Mouse (Mus musculus): Measurements from ENCODE around the gene Parg. TPM values are rescaled to one million over a fixed set of nuclear protein-coding genes. Genes with fewer than 3 reads are reported as not detected.

Parg gene
- 100 to 1,000 TPM in 25 of 26 experiments, 10 to 100 TPM in 1; 82.9 to 258 (median 164) TPM for total RNA-seq (2018; cell fraction: chromatin; rRNA removed)
- 10 to 100 TPM; 19.7 to 36.8 (median 28.8) TPM for total RNA-seq (2018; cell fraction: cytosol; rRNA removed)
- total RNA-seq (2018; cell fraction: nucleus; rRNA removed), result 100 to 1,000 TPM in 5 of 26 experiments, 10 to 100 TPM in 21; 42.4 to 136 (median 72.3) TPM
- polyA plus RNA-seq (2018), result 20.5 to 23.9 TPM (median 21.0 TPM) in 3 replicates

DNA sequence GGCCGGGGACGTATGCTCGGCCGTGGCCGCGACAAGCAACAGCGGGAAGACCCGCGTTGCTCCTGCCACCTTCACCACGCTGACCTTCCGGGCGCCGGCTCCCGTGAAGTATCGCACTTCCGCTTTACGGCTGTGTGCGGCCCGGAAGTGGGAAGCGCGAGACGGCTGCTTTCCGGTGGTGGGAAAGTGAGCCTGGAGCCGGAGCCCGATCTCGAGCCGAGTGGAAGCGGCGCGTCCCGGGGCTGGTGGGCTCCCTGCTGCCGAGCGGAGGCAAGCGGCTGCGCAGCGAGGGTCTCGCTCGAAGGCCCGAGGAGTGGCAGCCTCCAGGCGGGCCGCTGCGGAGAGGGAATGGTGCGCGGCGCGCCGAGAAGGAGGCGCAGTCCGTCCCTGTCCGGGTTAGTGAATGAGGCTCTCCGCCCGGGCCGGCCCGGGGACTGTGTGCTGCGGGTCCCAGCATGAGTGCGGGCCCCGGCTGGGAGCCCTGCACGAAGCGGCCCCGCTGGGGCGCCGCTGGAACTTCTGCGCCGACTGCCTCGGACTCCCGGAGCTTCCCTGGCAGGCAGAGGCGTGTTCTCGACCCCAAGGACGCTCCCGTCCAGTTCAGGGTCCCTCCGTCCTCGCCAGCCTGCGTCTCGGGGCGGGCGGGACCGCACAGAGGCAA is at the start of gene Parg, which contains the start of gene Timm23:
TSS of gene Parg (plus strand) at position 159 of the 661 bp plus-strand sequence.
TSS of gene Timm23 (minus strand) at position 108 of the 661 bp plus-strand sequence.
- Histone ChIP-seq H3K79me2 (ENCODE audit: inconsistent target) (peaks cover 94% of the 10 kb centered on the region), H3K27ac (peak within 1 kb of the TSS; percentile 54), H3K4me3 (ENCODE audit: inconsistent target) (peak within 1 kb of the TSS; percentile 92), H3K36me3 (ENCODE audit: inconsistent target) (peaks cover 20% of the 10 kb centered on the region)
- 0% methylated on average over 67 of the region's 77 CpGs for WGBS (ENCODE audit: missing documents)

DNA sequence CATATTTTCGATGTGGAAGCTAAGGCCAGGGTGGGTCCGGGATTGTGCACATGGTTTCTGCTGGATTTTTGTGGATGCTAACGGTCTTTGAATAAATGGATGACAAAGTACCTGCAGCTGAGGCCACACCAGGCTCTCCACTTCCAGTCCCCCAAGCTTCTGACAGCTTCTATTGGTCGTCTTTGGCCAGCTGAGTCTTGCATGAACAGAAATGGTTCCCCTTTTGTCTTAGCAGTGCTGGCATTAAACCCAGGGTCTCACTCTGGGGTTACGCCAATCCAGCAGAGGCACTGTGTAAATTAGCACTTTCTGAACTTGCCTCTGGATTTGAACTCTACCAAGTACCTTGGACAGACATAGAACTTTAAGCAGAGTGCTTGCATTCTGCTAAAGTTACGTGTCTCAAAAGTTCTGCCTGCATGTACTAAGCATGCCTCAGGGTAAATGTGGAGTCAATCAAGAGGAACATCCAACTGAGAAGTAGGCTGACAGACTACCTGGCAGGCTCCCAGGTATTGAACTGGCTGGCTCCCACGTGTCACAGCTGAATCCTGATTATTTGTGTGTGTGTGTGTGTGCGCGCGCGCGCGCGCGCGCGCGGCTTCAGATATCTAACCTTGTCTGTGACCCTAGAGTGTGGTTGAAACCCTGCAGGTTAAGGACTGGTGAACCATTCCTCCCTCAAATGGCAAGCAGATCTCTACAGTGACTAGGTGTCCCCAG is 49.3 kb upstream of the Parg start:
- Histone ChIP-seq H3K36me3 (ENCODE audit: inconsistent target) (no peaks in the 10 kb centered on the region), H3K79me2 (ENCODE audit: inconsistent target) (no peaks in the 10 kb centered on the region), H3K27ac (no peak overlapping the region), H3K4me3 (ENCODE audit: inconsistent target) (no peak overlapping the region)
- WGBS (ENCODE audit: missing documents), result 69% methylated on average over 7 of the region's 18 CpGs

DNA sequence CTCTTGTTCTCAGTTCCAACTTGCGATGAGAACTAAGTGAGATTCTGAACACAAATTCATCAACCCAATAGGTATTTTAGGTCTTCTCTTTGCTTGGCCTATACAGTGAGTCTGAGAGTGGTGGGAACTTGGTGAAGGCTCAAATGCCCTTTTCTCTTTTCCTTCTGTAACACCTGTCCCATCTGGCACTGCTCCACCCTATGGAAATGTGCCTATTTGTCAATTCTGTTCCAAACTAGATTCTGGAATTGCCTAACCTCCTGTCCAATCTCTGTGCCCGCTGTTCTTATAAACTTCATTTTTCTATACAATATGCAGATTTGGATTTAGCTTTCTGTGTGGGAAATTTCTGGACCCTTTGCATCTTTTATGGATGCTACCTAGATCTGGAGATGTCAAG is 48.6 kb upstream of the Parg start:
- H3K79me2 ChIP-seq (ENCODE audit: inconsistent target), result no peaks in the 10 kb centered on the region
- WGBS (ENCODE audit: missing documents), result 100% methylated on average over 2 of the region's 2 CpGs
- no peaks in the 10 kb centered on the region for H3K36me3 ChIP-seq (ENCODE audit: inconsistent target)
- H3K4me3 ChIP-seq (ENCODE audit: inconsistent target), result no peak overlapping the region
- no peak overlapping the region for H3K27ac ChIP-seq

DNA sequence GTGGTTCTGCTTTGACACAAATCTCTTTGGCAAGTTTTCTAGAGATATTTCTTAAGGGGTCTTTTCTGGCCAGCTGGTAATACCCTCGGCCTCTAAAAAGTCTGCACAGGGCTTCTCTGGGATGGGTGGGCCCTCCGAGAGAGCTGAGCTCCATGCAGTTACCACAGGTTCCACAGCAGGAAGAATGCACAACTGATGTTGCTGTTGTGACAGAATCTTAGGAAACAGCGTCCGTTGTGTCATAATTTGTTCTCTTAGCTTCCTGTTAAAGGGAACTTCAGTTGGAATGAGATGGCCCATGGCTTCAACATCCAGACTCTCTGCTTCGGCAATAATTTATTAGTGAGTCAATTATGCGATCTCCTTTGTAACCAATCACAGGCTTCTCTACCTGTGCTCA is 47.0 kb upstream of the Parg start:
- no peak overlapping the region for H3K27ac ChIP-seq
- 47% methylated on average over 6 of the region's 6 CpGs for WGBS (ENCODE audit: missing documents)
- no peaks in the 10 kb centered on the region for H3K79me2 ChIP-seq (ENCODE audit: inconsistent target)
- no peaks in the 10 kb centered on the region for H3K36me3 ChIP-seq (ENCODE audit: inconsistent target)
- H3K4me3 ChIP-seq (ENCODE audit: inconsistent target), result no peak overlapping the region

DNA sequence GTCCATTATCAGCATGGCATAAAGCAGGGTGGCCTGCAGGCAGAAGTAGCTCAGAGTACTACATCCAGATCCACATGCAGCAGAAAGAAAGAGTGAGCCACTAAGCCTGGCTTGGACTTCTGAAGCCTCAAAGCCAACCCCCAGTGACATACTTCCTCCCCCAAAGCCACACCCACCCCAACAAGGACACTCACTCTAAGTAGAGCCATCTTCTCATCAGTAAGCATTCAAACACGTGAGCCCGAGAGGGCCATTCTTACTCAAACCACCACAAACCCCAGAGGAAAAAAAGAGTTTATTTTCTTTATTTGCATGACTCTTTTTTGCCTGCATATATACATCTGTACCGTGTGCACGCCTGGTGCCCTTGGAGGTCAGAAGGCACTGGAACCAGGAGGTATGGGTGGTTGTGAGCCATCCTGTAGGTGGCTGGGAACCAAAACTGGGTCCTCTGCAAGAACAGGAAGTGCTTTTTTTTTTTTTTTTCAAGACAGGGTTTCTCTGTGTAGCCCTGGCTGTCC is 42.5 kb upstream of the Parg start:
- H3K4me3 ChIP-seq (ENCODE audit: inconsistent target), result peak overlapping the region; percentile 93
- H3K36me3 ChIP-seq (ENCODE audit: inconsistent target), result no peaks in the 10 kb centered on the region
- peaks cover 43% of the 10 kb centered on the region for H3K79me2 ChIP-seq (ENCODE audit: inconsistent target)
- WGBS (ENCODE audit: missing documents), result 39% methylated on average over 4 of the region's 4 CpGs
- H3K27ac ChIP-seq, result peak overlapping the region; percentile 91

DNA sequence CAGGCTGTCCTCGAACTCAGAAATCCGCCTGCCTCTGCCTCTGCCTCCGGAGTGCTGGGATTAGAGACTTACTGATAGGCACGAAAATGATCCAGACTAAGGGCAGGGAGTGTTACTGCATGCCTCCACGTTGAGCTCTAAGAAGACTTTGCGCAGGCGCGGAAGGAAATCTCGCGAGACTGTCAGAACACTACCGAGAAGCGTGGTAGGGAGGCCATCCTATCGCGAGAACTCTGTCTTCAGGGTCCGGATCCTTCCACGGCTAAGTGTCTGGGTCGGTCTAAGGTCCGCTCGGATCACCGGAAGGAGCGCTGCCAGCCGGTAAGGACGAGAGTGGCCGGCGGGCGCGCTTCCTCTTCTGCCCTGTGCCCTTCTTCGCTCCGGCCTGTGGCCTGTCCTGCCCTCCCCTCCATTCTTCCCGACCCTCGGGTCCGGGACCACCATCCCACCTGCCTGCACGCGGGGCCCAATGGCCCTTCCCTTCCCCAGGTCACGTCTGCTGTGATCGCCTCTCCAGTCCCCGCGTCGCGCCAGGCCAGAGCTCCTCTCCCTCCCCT is 42.0 kb upstream of the Parg start, which contains the start of gene Ncoa4:
TSS of gene Ncoa4 (plus strand) at position 176 of the 557 bp plus-strand sequence.
- WGBS (ENCODE audit: missing documents), result under 1% methylated on average over 39 of the region's 40 CpGs
- H3K27ac ChIP-seq, result peak within 1 kb of the TSS; percentile 91
- H3K36me3 ChIP-seq (ENCODE audit: inconsistent target), result no peaks in the 10 kb centered on the region
- H3K79me2 ChIP-seq (ENCODE audit: inconsistent target), result peaks cover 49% of the 10 kb centered on the region
- H3K4me3 ChIP-seq (ENCODE audit: inconsistent target), result peak within 1 kb of the TSS; percentile 93

DNA sequence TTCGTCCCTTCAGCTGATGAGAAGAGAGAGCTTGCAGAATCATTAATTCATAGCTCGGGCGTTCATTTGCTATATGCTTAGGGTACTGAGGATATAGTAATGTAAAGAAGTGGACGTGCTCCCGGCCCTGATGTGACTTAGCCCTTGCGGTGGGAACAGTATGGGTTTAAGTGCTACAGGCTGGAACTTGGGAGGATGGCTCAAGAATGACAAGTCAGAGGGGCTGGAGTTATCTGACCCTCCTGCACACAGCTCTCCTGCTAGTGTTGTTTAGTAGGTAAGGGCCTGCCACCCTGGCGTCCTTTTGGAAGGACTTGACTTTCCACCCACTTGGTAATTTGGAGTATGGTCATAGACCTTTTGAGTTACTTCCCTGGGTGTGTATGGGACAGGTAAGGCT is 41.2 kb upstream of the Parg start:
- Histone ChIP-seq H3K27ac (peak overlapping the region; percentile 91), H3K36me3 (ENCODE audit: inconsistent target) (no peaks in the 10 kb centered on the region), H3K79me2 (ENCODE audit: inconsistent target) (peaks cover 55% of the 10 kb centered on the region), H3K4me3 (ENCODE audit: inconsistent target) (peak overlapping the region; percentile 93)
- WGBS (ENCODE audit: missing documents), result 13% methylated on average over 7 of the region's 7 CpGs

DNA sequence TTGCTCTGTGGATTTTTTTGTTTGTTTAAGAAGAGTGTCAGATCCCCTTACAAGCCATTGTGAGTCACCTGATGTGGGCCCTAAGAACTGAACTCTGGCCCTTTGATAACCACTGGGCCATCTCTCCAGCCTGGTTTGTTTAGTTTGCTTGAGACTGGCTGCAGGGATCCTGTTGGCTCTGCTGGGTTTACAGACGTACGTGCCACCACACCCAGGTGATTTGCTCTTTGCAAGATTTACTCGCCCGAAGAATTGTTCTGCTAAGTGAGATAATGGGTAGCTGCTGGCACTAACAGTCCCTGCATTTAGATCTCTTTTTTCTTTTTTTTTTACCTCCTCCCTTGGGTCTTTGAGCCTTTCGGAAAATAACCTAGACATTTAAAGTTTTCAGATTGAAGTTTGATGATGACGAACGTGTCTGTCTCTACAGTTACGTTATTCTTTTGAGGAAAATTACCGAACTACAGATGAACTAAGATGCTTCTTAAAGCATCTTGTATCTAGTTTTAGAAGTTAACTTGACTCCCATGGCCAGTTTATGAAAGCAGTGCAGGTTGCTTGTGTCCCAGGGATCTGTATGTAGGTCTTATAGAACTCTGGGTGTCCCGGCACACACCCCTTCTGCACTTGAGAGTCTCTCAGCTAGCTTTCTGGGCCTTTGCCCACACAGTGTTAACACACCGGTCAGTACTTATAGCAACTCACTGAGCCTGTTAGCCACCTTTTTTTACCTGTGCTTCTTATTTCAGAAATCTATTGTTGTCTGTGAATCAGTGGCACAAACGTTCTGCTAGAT is 40.5 kb upstream of the Parg start:
- 84% methylated on average over 12 of the region's 12 CpGs for WGBS (ENCODE audit: missing documents)
- Histone ChIP-seq H3K4me3 (ENCODE audit: inconsistent target) (peak overlapping the region; percentile 93), H3K79me2 (ENCODE audit: inconsistent target) (peaks cover 59% of the 10 kb centered on the region), H3K36me3 (ENCODE audit: inconsistent target) (no peaks in the 10 kb centered on the region), H3K27ac (peak overlapping the region; percentile 91)

DNA sequence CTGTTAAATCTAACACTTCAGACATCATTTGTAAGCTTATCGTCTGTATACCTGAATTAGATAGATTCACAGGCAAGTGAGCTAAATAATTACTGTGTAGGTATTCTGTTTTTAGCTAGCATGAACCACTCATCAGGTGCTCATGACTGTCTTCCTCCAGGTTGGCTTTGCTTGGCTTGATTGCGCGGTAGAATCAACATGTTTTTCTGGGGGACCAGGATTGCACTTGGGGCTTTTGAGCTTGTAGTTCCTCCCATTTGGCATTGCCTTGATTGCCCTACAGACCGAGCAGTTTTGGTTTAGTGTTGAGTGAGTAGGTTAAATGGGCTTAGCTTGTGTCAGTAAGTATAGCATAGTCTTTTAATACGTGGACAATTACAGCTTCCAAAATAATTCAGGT is 39.5 kb upstream of the Parg start:
- H3K36me3 ChIP-seq (ENCODE audit: inconsistent target), result no peaks in the 10 kb centered on the region
- H3K27ac ChIP-seq, result peak overlapping the region; percentile 91
- WGBS (ENCODE audit: missing documents), result 89% methylated on average over 5 of the region's 5 CpGs
- peaks cover 68% of the 10 kb centered on the region for H3K79me2 ChIP-seq (ENCODE audit: inconsistent target)
- no peak overlapping the region for H3K4me3 ChIP-seq (ENCODE audit: inconsistent target)

DNA sequence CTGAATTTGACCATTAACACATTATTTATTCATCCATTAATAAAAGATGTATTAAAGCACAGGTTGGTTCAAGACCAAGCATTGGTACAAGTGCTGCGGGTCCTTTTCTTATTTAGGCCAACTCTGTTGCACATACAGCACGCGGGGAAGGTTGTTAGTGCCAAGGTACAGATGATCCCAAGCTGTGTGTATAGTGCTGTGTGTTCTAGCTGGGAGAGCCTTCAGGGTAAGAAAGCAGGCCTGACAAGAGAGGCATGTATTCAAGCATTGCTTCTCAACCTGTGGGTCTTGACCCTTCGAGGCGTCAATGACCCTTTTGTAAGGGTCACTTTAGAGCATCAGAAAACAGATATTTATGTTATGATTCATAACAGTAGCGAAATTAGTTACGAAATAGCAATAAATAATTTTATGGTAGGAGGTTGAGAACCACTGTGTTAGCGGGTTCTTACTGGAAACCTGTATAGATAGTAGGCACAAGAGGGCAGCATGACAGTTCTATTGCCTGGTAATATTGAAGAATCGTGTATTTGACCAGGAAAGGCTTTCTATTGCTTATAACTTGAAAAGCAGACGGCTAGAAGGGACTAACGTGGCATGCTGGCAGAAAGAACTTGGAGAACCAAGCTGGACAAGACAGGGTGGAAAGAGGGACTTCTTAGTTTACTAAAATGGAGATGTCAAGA is 38.4 kb upstream of the Parg start:
- H3K27ac ChIP-seq, result peak overlapping the region; percentile 91
- WGBS (ENCODE audit: missing documents), result 74% methylated on average over 10 of the region's 11 CpGs
- peaks cover 78% of the 10 kb centered on the region for H3K79me2 ChIP-seq (ENCODE audit: inconsistent target)
- H3K36me3 ChIP-seq (ENCODE audit: inconsistent target), result no peaks in the 10 kb centered on the region
- no peak overlapping the region for H3K4me3 ChIP-seq (ENCODE audit: inconsistent target)

DNA sequence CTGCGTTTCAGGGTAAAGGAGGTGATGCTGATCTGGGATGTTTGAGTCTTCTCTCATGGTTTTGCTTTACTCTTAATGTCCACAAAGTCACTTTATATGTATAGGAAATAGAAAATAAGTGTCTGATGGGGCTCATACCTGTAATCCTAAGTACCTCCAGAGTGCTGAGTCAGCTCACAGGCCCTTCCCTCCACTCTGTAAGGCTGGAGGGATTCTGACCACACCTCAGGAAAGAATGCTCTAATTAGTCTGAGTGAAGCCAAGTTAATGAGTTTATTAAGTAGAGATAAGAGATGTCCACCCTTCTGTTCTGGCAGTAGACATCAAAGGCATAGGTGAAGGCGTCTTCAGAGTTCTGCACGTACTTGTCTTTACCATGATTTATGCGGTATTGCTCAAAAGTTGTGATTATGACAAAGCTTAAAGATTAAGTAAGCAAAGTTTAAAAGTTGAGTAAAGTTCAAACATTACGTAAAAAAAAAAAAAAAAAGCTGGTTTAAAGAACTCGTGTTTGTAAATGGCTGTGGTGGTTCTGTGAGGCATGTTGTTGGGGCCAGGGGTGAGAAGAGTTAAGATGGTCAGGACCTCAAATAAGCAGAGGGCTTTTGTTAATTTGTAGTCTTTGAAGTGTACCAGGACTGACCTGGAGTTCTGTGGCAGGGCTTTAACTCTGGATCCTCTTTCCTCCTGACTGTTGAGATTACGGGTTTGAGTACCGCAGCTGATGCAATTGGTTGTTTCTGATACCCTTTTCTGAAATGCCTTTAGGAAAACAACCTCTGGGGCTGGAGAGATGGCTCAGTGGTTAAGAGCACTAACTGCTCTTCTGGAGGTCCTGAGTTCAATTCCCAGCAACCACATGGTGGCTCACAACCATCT is 37.3 kb upstream of the Parg start:
- no peak overlapping the region; the same call in 1 of the 2 replicates for H3K4me3 ChIP-seq (ENCODE audit: inconsistent target)
- H3K79me2 ChIP-seq (ENCODE audit: inconsistent target), result peaks cover 88% of the 10 kb centered on the region
- H3K36me3 ChIP-seq (ENCODE audit: inconsistent target), result no peaks in the 10 kb centered on the region
- 64% methylated on average over 8 of the region's 8 CpGs for WGBS (ENCODE audit: missing documents)
- H3K27ac ChIP-seq, result peak overlapping the region; percentile 99; the same call in 1 of the 2 replicates

DNA sequence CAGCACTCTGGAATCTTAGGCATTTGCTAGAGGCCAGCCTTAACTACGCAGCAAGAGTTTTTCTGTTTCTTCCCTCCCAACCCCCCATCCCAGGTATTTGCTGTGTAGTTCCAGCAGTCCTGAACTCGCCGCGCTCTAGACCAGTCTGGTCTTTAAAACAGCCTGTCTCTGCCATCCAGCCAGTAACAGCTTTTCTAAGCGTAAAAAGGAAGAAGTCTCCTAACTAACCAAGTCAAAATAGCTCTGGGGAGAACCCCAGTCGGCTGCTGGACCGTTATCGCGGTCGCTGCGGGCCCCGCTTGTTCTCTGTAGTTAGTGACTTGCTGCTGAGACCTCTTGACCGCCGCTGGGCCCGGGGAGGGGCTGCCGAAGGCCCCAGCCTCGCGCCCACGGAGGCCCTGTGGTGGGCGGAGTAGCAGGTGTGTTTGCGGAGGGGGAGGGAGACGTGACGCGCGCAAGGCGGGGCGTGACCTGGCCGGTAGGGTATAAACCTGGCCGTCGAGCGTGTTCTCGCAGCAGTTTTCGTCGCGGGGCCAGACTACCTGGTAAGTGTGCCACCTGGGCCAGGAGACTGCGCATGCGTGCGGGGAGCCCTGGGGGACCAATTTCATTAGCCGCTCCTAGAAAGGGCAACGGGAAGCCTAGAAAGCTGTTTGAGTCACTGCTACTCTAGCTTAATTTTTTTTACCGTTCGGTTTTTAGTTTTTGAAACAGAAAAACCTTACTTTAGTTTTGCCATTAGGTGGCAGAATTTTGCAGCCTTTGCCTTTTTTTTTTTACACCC is 36.3 kb upstream of the Parg start:
- H3K27ac ChIP-seq, result peak overlapping the region; percentile 99
- H3K79me2 ChIP-seq (ENCODE audit: inconsistent target), result peaks cover 93% of the 10 kb centered on the region
- 4% methylated on average over 38 of the region's 42 CpGs for WGBS (ENCODE audit: missing documents)
- peak overlapping the region; percentile 75 for H3K4me3 ChIP-seq (ENCODE audit: inconsistent target)
- H3K36me3 ChIP-seq (ENCODE audit: inconsistent target), result no peaks in the 10 kb centered on the region

All from macrophage (primary cell).